Mouse (Mus musculus) cerebellum, adult 2 months (tissue): ENCODE results near the gene 6820408C15Rik.

ENCODE experiments used
- CTCF ChIP-seq: fragments of 200-500 bp; IDR thresholded peaks from 2 replicates; pipeline ENCODE4 v1.5.1; 2011; ENCODE audit warnings: low read depth, mild to moderate bottlenecking, control low read depth, low read length, moderate library complexity, borderline replicate concordance; ENCODE audit not compliant: insufficient read depth
- POLR2A ChIP-seq: fragments of 200-500 bp; IDR thresholded peaks from 2 replicates; pipeline ENCODE4 v1.6.1; 2011; ENCODE audit warnings: low read length, control low read depth, borderline replicate concordance; ENCODE audit not compliant: insufficient read depth

DNA sequence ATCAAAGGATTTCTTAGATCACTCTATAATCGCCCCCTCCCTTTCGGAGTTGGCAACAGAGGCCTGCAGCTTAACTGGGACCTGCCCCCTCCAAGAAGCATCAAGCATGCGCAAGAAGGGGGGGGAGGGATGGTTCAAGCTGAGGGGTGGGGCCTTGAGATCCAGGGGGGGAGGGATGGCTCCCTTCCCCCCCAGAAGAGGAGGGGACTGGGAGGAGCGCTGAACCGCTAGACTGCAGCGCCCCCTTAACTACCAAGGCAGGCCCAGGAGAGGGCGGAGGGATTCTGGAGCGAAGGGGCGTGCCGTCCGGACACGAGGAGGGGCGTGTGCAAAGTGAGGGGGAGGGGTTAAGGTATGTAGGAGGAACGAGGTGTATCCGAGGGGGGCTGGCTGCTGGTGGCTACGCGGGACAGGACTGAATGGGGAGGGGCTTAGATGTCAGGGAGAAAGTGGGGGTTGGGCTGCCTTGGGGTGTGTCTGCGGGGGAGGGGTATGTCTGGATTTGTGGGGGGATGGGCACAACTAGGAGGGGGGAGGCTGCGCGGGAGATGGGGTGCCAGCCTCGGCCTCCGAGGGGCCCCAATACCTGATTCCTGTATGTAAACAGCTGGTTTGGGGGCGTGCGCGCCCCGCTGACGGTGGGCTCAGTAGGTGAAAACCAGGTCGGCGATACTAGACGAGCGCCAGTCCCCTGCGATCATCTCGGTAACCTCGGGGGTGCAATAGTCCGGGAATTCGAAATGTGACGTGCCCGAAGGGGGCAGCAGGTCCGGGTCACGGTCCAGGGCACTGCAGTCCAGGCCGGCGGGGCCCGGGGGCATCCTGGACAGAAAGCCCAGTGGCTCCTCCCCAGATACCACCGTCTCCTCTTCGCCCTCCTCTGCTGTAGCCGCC, 19.0 kb upstream of the 6820408C15Rik start:
- TF ChIP-seq CTCF: no peak
- TF ChIP-seq POLR2A: no peak
